Mouse (Mus musculus) megakaryocyte, embryonic 14.5 days (primary cell): Measurements from ENCODE around the gene Wfdc15a.

Experiments used
- FLI1 ChIP-seq: IDR thresholded peaks from 2 replicates; pipeline ENCODE4 v1.6.1; 2012; ENCODE audit warnings: low read length, inconsistent platforms, mixed read lengths
- GATA1 ChIP-seq: IDR thresholded peaks from 3 replicates; pipeline ENCODE4 v1.6.1; 2012; ENCODE audit warnings: mixed read lengths, low read length, inconsistent platforms, borderline replicate concordance

DNA sequence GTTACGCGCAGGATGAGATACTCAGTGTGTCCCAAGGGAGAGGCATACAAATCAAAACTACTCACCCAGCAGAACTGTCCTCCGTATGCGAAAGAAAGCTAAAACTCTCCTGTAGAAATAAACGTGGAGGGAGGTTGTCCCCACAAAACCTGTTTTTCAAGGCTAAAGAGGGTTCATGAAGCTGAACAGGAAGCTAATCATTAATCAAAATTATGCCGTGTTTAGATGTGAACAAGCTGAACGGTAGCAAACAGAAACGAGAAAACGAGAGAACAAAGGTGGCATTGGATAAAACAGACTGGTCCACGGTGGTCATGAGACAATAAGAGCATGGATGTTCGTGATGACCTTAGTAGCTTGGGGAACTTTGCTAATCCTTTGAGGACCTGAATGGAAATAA, 21.6 kb upstream of the Wfdc15a start, which contains the start of gene Wfdc15b:
- no peak for TF ChIP-seq GATA1
- TF ChIP-seq FLI1, result no peak
